Mouse (Mus musculus) embryo, embryonic 10.5 days (tissue): ENCODE data around the gene Taok2.
A peak's percentile ranks its signal among the peaks of the same experiment; 100 is the strongest.

Experiments
- DNase-seq: peaks from one replicate; pipeline ENCODE4 v3.0.0-alpha.2; 2015; ENCODE audit warnings: low spot score

Gene Taok2

DNA sequence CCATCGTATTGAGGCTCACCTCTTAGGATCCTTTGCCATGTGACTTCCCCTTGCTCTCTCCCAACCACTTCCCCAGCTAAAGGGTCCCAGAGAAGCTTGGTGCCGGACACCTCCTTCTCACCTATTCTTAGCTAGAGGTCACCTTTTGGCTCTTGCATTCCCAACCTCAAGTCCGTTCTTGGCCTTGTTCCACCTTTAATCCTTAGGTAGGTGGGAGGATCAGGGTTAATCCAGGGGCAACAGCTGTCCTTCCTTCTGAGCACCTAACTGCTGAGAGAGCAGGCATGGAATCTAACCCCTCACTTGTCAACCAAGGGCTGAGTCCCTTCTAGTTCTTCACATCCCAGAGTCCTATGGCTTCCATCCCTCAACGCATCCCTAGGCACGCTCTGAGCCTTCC lies 58.6 kb downstream of the Taok2 start:
- DNase-seq = no peak

DNA sequence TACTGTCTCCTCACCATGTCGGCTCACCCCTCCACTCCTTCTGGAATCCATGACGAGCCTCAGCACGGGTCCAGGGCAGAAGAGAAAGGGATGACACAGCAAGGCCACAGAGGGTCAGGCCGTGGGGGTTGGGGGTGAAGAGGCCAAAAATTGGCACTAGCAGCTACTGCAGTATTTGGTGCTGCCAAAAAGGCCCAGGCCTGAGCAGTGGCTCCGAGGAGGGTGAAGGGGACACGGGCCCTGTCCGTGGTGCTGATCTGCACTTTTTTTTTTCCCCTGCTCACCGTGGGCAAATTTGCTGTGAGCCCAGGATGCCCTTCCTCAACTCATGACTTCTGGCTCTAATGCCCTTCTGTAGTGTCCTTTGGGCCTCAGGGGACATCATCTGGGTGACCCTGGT lies 59.1 kb downstream of the Taok2 start:
- DNase-seq = peak; percentile 66

DNA sequence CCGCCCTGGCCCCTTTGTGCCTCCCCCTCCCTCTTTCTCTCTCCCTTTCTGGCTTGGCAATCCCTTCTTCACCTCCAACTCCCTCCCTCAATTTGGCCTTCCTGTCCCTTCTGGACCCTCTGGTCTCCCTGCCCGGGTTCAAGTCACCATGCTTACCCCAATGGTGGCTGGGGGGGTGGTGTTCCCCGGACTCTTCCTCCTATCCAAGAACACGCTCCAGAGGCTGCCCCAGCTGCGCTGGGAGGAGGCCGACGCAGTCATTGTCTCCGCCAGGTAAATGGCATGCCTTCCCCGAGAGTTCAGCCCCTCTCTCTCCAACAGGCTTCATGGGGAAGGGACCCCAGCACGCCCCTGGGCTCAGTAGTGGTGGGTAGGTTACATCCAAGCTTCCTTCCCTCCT lies 60.6 kb downstream of the Taok2 start:
- DNase-seq = no peak

DNA sequence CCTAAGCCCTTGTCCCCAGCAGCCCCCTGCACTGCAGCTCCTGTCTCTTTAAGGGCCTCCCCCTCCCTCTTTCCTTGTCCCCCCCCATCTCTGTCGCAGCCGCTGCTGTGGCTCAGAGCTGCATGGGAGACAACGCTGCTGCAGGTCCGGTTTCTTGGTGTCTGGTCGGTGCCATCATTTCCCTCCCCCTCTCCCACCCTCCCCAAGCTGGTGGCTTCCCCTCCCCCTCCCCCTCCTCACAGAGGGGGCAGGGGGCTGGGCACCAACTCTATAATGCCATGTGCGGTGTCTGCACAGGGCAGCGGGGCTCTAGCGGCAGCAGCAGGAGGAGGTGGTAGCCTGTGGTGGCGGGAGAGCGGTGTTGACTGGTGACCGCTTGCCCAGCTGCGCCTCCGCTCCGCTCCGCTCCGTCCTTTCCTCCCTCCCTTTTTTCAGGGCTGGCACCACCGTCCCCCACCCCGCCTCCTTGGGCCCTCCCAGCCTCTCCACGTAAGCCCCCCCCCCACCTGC lies 61.2 kb downstream of the Taok2 start:
- DNase-seq = peak; percentile 35

DNA sequence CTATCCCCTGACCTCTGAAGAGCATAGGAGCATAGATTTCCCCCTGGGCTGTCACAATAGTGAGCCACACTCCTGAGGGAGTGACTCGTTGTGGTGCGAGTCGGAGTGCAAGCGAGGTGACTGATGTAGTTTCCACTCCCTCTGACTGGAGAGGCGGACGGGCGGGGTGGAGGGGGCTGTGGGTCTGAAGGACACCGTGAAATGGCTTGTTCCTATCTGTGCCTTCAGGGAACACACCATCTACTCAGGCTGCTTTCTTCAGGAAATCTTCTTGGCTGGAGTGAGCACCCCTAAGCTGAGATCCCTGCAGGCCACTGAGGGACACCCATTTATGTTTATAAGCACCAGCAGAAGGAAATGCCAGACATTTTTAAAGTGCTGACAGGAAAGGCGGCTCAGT lies 61.8 kb downstream of the Taok2 start:
- no peak for DNase-seq

DNA sequence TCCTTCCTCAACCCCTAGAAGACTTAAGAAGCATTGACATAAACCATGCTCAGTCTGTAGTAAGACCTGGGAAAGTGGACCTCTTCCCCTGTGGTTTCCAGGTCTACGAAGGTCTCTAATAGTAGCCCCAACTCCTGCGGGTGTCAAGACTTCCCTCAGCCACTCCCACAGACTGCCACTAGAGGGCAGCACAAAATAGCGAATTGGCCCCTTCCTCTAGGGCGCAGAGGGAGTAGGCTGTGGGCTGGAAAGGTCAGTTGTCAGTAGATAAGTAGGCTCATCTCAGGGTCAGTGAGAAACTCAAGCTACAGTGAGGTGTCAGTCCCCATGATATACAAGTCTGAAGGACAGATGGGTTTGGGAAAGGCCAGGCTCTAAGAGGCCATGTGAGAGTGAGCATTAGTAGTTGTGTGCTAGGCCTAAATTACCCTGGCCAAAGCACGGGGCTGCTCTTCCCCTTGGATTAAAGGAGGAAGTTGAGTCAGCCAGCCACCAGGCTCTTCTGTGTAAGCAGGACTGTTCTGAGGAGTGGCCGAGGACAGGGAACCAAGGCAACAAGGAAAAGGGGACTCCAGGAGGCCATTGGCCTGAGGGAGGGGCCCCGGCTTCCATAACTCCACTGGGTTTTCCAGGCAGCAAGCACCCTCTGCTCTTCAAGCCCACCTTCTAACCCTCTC lies 62.5 kb downstream of the Taok2 start:
- DNase-seq = peak; percentile 94

DNA sequence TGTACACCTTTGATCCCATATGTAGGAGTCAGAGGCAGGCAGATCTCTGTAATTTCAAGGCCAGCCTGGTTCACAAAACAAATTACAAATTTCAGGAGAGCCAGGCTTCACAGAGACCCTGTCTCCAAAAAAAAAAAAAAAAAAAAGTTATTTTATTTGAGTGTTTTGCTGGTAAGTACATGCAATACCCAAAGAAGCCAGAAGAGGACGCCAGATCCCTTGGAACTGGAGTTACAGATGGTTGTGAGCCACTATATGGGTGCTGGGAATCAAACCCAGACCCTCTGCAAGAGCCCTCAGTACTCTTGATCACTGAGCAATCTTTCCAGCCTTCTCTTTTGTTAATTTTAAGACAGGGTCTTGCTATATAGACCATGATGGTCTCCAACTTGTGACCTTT lies 65.7 kb downstream of the Taok2 start:
- DNase-seq = no peak

DNA sequence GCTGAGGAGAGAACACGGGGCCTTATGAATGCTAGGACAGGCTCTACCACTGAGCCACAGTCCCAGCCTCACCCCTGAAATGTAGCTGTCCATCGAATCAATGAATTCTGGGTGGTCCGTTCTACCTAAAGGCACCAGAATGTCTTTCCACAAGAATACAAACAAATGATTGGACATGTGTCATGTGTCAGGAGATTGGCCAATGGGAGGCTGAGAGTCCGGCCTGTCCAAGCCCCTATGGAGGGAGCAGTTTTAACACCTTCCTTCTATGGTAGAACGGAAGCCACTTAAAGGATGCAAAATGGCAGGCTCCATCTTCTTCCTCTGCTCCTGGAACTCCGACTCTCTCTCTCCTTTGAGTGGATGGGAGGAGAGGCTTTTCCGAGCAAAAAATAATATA lies 66.9 kb downstream of the Taok2 start:
- DNase-seq = no peak

DNA sequence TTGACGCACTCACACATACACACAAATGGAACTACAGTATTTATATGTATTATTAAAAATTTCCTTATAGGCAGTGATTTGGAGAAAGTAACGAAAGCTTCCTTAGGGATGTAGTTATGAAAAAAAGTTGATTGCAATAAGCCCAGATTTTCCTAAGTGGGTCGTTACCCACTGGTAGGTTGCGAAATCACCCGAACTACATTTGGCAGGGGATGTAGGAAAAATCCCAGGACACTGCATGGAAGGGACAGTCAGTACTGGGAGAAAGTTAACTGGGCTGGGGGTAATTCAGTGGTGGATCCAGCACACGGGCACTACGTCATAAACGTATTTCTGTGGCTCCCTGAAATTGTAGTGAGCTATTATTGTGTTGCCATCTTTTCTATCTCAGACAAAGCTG lies 68.0 kb downstream of the Taok2 start:
- no peak for DNase-seq

DNA sequence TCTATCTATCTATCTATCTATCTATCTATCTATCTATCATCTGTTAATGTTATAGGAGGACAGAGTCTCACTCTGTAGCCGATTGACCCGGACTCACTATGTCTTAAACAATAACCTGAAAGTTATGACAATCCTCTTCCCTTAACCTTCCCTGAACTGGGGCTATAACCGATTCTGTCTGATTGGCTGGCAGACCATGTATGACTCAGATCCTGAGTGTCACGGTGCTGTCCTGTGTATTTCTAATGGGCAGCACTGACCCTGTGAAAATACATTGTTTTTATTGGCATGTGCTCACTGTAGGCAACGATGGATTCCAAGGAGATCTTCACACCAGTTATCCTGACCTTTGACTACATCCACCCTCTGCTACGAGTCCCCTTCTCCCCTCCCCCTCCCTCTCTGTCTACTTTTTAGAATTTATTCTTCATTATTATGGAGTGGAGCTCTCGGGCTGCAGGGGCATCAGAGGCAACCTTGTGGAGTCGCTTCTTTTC lies 68.7 kb downstream of the Taok2 start:
- no peak for DNase-seq
